Mouse (Mus musculus) embryonic facial prominence, embryonic 11.5 days (tissue): Measurements from ENCODE around the gene Zfp27. TPM values are rescaled to one million over a fixed set of nuclear protein-coding genes. Genes with fewer than 3 reads are reported as not detected.

Source experiments
- ATAC-seq: fragments of 200-750 bp; cut with Nextera tagmentation; replicated peaks from 2 replicates; pipeline ENCODE4 v1.8.0; 2017; ENCODE audit warnings: low read depth; ENCODE audit not compliant: insufficient number of reproducible peaks, low FRiP score, low TSS enrichment
- DNase-seq: peaks from one replicate; pipeline ENCODE4 v3.0.0-alpha.2; 2015; ENCODE audit warnings: low spot score
- H3K27ac ChIP-seq: fragments of 300-500 bp; sonication (generic); replicated peaks from 2 replicates; pipeline ENCODE4 v1.5.1; 2014; ENCODE audit warnings: mild to moderate bottlenecking, low read depth, low read length, control low read depth
- H3K27me3 ChIP-seq: fragments of 300-500 bp; sonication (generic); 2 replicates; pipeline ENCODE4 v1.6.1; 2014; ENCODE audit warnings: mild to moderate bottlenecking, low read length, moderate library complexity, mixed read lengths; ENCODE audit not compliant: control insufficient read depth, insufficient read depth
- H3K36me3 ChIP-seq: fragments of 300-500 bp; sonication (generic); replicated peaks from 2 replicates; pipeline ENCODE4 v1.6.1; 2014; ENCODE audit warnings: low read depth, mild to moderate bottlenecking, low read length, moderate library complexity, mixed read lengths; ENCODE audit not compliant: control insufficient read depth, insufficient read depth
- H3K4me1 ChIP-seq: fragments of 300-500 bp; sonication (generic); 2 replicates; pipeline ENCODE4 v1.6.1; 2014; ENCODE audit warnings: low read length, mixed read lengths; ENCODE audit not compliant: control insufficient read depth, insufficient read depth
- H3K4me2 ChIP-seq: fragments of 300-500 bp; sonication (generic); 2 replicates; pipeline ENCODE4 v1.6.1; 2014; ENCODE audit warnings: low read depth, mild to moderate bottlenecking, control low read depth, low read length, moderate library complexity
- H3K4me3 ChIP-seq: fragments of 300-500 bp; sonication (generic); 2 replicates; pipeline ENCODE4 v1.5.1; 2014; ENCODE audit warnings: low read depth, low read length, control low read depth
- H3K9ac ChIP-seq: fragments of 300-500 bp; sonication (generic); replicated peaks from 2 replicates; pipeline ENCODE4 v1.6.1; 2014; ENCODE audit warnings: mild to moderate bottlenecking, control low read depth, low read length
- H3K9me3 ChIP-seq: fragments of 300-500 bp; sonication (generic); replicated peaks from 2 replicates; pipeline ENCODE4 v1.6.1; 2016; ENCODE audit warnings: mild to moderate bottlenecking, low read length, inconsistent platforms, mixed read lengths; ENCODE audit not compliant: control insufficient read depth
- WGBS: fragments of 180-500 bp; shearing (Covaris S2); extraction: QIAGEN DNeasy Blood & Tissue Kit; methylation state at CpG from one replicate; pipeline ENCODE4 v1.1.7; 2014; 5-methylcytosine and 5-hydroxymethylcytosine counted together
- polyA plus RNA-seq: library from polyadenylated mRNA; unstranded; fragments of >200 nt; fragmentation: Nextera tagmentation; extraction: Ambion mirVana; gene quantifications from 2 replicates; pipeline ENCODE4 v1.2.1, GENCODE M21; 2014

Zfp27 gene
- polyA plus RNA-seq: 14.8 and 15.5 TPM in 2 replicates

GRCm38 (mm10) chr7:29905966-29906681 lies at the start of gene Zfp27:
Gene Zfp27, minus strand, starts transcription at chr7:29906572.
- no peaks in the 10 kb centered on the region for H3K9me3 ChIP-seq
- ATAC-seq (peak; percentile 68), DNase-seq (peak; percentile 96)
- H3K27me3 ChIP-seq: no peaks in the 10 kb centered on the region
- H3K4me3 ChIP-seq: peak within 1 kb of the TSS; percentile 50
- peak within 1 kb of the TSS; percentile 88 for H3K27ac ChIP-seq
- H3K9ac ChIP-seq: peak within 1 kb of the TSS; percentile 74
- H3K4me2 ChIP-seq: peak within 1 kb of the TSS; percentile 62
- WGBS: under 1% methylated on average over 22 of the region's 22 CpGs
- H3K4me1 ChIP-seq: no peaks in the 10 kb centered on the region; the same call in 1 of the 2 replicates
- no peaks in the 10 kb centered on the region; the same call in 1 of the 2 replicates for H3K36me3 ChIP-seq

- H3K4me3 ChIP-seq: no peak overlapping the region; the same call in 1 of the 2 replicates
- H3K27ac ChIP-seq: no peak overlapping the region
- ATAC-seq (no peak), DNase-seq (peak; percentile 73)
- H3K36me3 ChIP-seq: peaks cover 1% of the 10 kb centered on the region
- H3K27me3 ChIP-seq: no peaks in the 10 kb centered on the region
- H3K9me3 ChIP-seq: no peaks in the 10 kb centered on the region
- H3K9ac ChIP-seq: no peak overlapping the region
- H3K4me1 ChIP-seq: no peaks in the 10 kb centered on the region
- 23% methylated on average over 4 of the region's 4 CpGs for WGBS
- H3K4me2 ChIP-seq: no peak overlapping the region
These were observed 48.4 kb upstream of the Zfp27 start for GRCm38 (mm10) chr7:29954731-29955130.

- Histone ChIP-seq H3K4me3 (peak within 1 kb of the TSS; percentile 73), H3K27me3 (no peaks in the 10 kb centered on the region), H3K27ac (peak within 1 kb of the TSS; percentile 93), H3K4me1 (no peaks in the 10 kb centered on the region), H3K4me2 (peak within 1 kb of the TSS; percentile 63), H3K36me3 (peaks cover 2% of the 10 kb centered on the region), H3K9ac (peak within 1 kb of the TSS; percentile 98), H3K9me3 (no peaks in the 10 kb centered on the region)
- DNase-seq (peak; percentile 88), ATAC-seq (peak; percentile 91)
- 2% methylated on average over 52 of the region's 52 CpGs for whole genome bisulfite sequencing
These were observed 47.4 kb upstream of the Zfp27 start, which contains the start of gene Zfp74 for GRCm38 (mm10) chr7:29953513-29954401. Gene Zfp74, minus strand, starts transcription at chr7:29954089.

GRCm38 (mm10) chr7:29953086-29953485 lies 46.7 kb upstream of the Zfp27 start:
- ATAC-seq (no peak), DNase-seq (no peak)
- Histone ChIP-seq H3K36me3 (peaks cover 2% of the 10 kb centered on the region), H3K27ac (peak overlapping the region; percentile 93), H3K4me1 (no peaks in the 10 kb centered on the region), H3K4me2 (peak overlapping the region; percentile 63), H3K9ac (peak overlapping the region; percentile 98), H3K9me3 (no peaks in the 10 kb centered on the region), H3K4me3 (peak overlapping the region; percentile 73), H3K27me3 (no peaks in the 10 kb centered on the region)
- WGBS: 56% methylated on average over 10 of the region's 10 CpGs

GRCm38 (mm10) chr7:29944201-29944600 lies 37.8 kb upstream of the Zfp27 start:
- H3K4me1 ChIP-seq: no peaks in the 10 kb centered on the region
- H3K4me2 ChIP-seq: no peak overlapping the region
- 81% methylated on average over 2 of the region's 2 CpGs for WGBS
- no peak for DNase-seq
- H3K9me3 ChIP-seq: no peaks in the 10 kb centered on the region
- no peak overlapping the region for H3K27ac ChIP-seq
- no peak overlapping the region for H3K9ac ChIP-seq
- H3K27me3 ChIP-seq: no peaks in the 10 kb centered on the region
- H3K36me3 ChIP-seq: peaks cover 3% of the 10 kb centered on the region
- H3K4me3 ChIP-seq: no peak overlapping the region
- ATAC-seq: no peak

- H3K4me1 ChIP-seq: no peaks in the 10 kb centered on the region
- H3K27me3 ChIP-seq: no peaks in the 10 kb centered on the region
- H3K27ac ChIP-seq: no peak overlapping the region
- no peak overlapping the region for H3K4me3 ChIP-seq
- WGBS: 82% methylated on average over 2 of the region's 2 CpGs
- ATAC-seq (no peak), DNase-seq (no peak)
- H3K36me3 ChIP-seq: peaks cover 3% of the 10 kb centered on the region
- H3K9me3 ChIP-seq: no peaks in the 10 kb centered on the region
- H3K9ac ChIP-seq: no peak overlapping the region
- no peak overlapping the region for H3K4me2 ChIP-seq
These were observed 37.3 kb upstream of the Zfp27 start for GRCm38 (mm10) chr7:29943720-29944119.

- Histone ChIP-seq H3K4me2 (no peak overlapping the region), H3K9me3 (no peaks in the 10 kb centered on the region), H3K9ac (no peak overlapping the region), H3K4me1 (no peaks in the 10 kb centered on the region), H3K36me3 (peaks cover 3% of the 10 kb centered on the region), H3K27ac (no peak overlapping the region), H3K27me3 (no peaks in the 10 kb centered on the region), H3K4me3 (no peak overlapping the region)
- 49% methylated on average over 2 of the region's 2 CpGs for WGBS
- ATAC-seq (no peak), DNase-seq (no peak)
These were observed 36.4 kb upstream of the Zfp27 start for GRCm38 (mm10) chr7:29942740-29943139.
